Mouse (Mus musculus) heart, adult 2 months (tissue): Measurements from ENCODE around the gene Arhgef28.

Experiments
- CTCF ChIP-seq: fragments of 200-600 bp; IDR thresholded peaks from 2 replicates; pipeline ENCODE4 v1.8.1; 2022; ENCODE audit warnings: antibody characterized with exemption, mild to moderate bottlenecking, moderate library complexity
- POLR2A ChIP-seq: fragments of 200-500 bp; IDR thresholded peaks from 2 replicates; pipeline ENCODE4 v1.6.1; 2011; ENCODE audit warnings: mild to moderate bottlenecking, low read depth, low read length, control low read depth; ENCODE audit not compliant: insufficient read depth

DNA sequence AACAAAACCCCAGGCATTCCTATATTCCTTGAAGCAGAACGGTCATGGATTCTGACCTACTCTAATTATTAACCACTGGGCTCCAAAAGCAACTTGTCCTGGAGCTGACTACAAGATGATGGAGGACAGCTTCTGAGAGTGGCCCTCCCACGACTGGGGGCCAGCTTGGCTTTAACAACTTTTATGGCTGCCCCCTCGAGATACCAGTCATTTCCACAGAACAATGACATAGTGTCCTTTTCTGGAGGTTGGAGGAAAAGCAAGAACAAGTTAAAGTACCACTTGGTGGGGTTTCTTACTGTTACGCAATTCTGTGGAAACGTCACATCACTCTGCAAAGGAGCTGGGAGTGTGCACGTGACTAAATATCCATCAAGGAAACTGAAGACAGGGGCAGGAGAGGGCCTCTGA is 194.3 kb downstream of the Arhgef28 start:
- TF ChIP-seq CTCF = no peak
- TF ChIP-seq POLR2A = no peak
